Mouse (Mus musculus): ENCODE measurements around the gene Prpf38b. TPM values are rescaled to one million over a fixed set of nuclear protein-coding genes. Genes with fewer than 3 reads are reported as not detected.

The Prpf38b gene
- polyA plus RNA-seq, 1 experiment from 2014 or later = 42.5 TPM

DNA sequence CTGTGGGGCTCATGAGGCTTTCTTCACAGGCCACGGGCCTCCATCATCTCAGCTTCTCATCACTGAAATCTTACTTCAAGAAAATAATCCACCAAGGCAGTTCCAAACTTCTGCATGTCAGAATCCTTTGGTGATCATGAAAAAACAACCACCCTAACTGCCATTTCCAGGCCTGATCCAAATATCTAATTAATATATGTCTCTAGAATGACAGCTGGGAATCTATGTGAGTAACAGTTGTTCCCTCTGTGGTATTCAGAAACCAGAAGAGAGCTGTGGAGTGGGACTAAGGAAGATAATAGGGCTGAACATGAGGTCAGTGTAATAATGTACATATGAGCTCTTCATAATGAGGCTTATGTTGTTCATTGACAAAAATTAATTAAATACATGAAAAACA, 58.3 kb downstream of the Prpf38b start:
- Histone ChIP-seq H3K4me2 (replicated peaks; ENCODE audit: low read depth, low read length) (no peak overlapping the region), H3K27ac (ENCODE audit: low read length) (no peak overlapping the region), H3K4me3 (ENCODE audit: low read depth, low read length) (no peak overlapping the region), H3K36me3 (ENCODE audit: insufficient read depth, low read length) (no peaks in the 10 kb centered on the region), H3K4me1 (ENCODE audit: insufficient read depth, low read depth, low read length) (peaks cover 15% of the 10 kb centered on the region; the same call in 1 of the 2 replicates), H3K9me3 (ENCODE audit: low read length) (no peaks in the 10 kb centered on the region), H3K27me3 (replicated peaks; ENCODE audit: insufficient read depth, low read length) (no peaks in the 10 kb centered on the region), H3K9ac (replicated peaks; ENCODE audit: low read depth) (no peak overlapping the region)
- WGBS = 73% methylated on average over 1 of the region's 1 CpGs
- no peak for ATAC-seq
- no peak for DNase-seq (ENCODE audit: low spot score)
- no peak for TF ChIP-seq CTCF (IDR thresholded peaks at IDR 0.05)
- TF ChIP-seq EP300 (IDR thresholded peaks at IDR 0.05) = no peak

Other genes starting within 250 kb of the Prpf38b start
- 22.9 and 23.7 TPM in 2 replicates for gene Gpsm2, start 189.4 kb downstream of the Prpf38b start, polyA plus RNA-seq (2015; fragmentation: Nextera tagmentation; extraction: Ambion mirVana)
- gene Aknad1, start 172.1 kb downstream of the Prpf38b start, polyA plus RNA-seq (2015; fragmentation: Nextera tagmentation; extraction: Ambion mirVana) = 0.10 and 0.21 TPM in 2 replicates
- gene Stxbp3, start 71.2 kb downstream of the Prpf38b start, polyA plus RNA-seq (2015; fragmentation: Nextera tagmentation; extraction: Ambion mirVana) = 58.1 and 60.6 TPM in 2 replicates
- gene Fndc7, start 21.7 kb downstream of the Prpf38b start, polyA plus RNA-seq (2015; fragmentation: Nextera tagmentation; extraction: Ambion mirVana) = 1.7 and 1.9 TPM in 2 replicates
- gene Henmt1, start 28.1 kb upstream of the Prpf38b start, polyA plus RNA-seq (2015; fragmentation: Nextera tagmentation; extraction: Ambion mirVana) = 0.23 and 0.30 TPM in 2 replicates
- gene Gm9857, start 28.7 kb upstream of the Prpf38b start, polyA plus RNA-seq (2015; fragmentation: Nextera tagmentation; extraction: Ambion mirVana) = not detected in 2 replicates
- 13.2 and 13.7 TPM in 2 replicates for gene Fam102b, start 115.9 kb upstream of the Prpf38b start, polyA plus RNA-seq (2015; fragmentation: Nextera tagmentation; extraction: Ambion mirVana)
- gene Slc25a54, start 168.7 kb upstream of the Prpf38b start, polyA plus RNA-seq (2015; fragmentation: Nextera tagmentation; extraction: Ambion mirVana) = not detected in 2 replicates
- 18.0 and 21.2 TPM in 2 replicates for gene Slc25a24, start 211.4 kb upstream of the Prpf38b start, polyA plus RNA-seq (2015; fragmentation: Nextera tagmentation; extraction: Ambion mirVana)

Data from lung, postnatal 0 days (tissue).